Mouse (Mus musculus): ENCODE measurements around the gene Cd46. TPM values are rescaled to one million over a fixed set of nuclear protein-coding genes. Genes with fewer than 3 reads are reported as not detected.

The Cd46 gene
- total and polyA plus RNA-seq, 3 experiments, result 0.66 to 1.0 (median 0.73) TPM

DNA sequence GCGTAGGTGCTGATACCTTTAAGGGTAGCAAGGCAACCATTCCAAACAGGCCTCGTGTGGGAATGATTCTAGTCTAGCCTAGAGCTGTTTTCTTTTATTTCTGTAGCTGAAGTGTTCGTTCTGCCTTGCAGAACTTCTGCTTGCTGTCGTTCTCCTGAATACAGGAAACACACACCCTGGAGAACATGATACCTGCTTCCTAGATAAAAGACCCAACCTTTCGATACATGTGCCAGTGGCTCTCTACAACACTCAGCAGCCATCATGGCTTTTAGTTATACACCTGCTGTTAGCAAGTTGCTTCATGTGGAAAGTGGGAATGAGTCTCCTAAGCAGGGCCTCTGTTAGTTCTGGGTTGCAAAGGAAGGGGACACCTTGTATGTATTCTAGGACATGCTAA, 97.8 kb downstream of the Cd46 start:
- intact Hi-C loops (cut with DNase I), result no loop called here
- no peak for TF ChIP-seq POLR2A (IDR thresholded peaks at IDR 0.05; ENCODE audit: insufficient read depth, low read depth, low read length)
- TF ChIP-seq CTCF (IDR thresholded peaks at IDR 0.05), result no peak
- no peak for TF ChIP-seq EP300 (IDR thresholded peaks at IDR 0.05; ENCODE audit: insufficient read depth, low read depth, low read length)
- H3K4me3 ChIP-seq, result no peak overlapping the region
- peaks cover 27% of the 10 kb centered on the region for H3K36me3 ChIP-seq (ENCODE audit: control insufficient read depth, insufficient read depth, low read length)
- H3K27me3 ChIP-seq (ENCODE audit: control insufficient read depth, insufficient read depth, low read length), result no peaks in the 10 kb centered on the region
- H3K4me1 ChIP-seq (ENCODE audit: control insufficient read depth, insufficient read depth, low read length), result peaks cover 24% of the 10 kb centered on the region
- peaks cover 4% of the 10 kb centered on the region; the same call in 1 of the 2 replicates for H3K79me2 ChIP-seq (replicated peaks; ENCODE audit: control insufficient read depth, insufficient read depth, low read length)
- no peak overlapping the region for H3K9ac ChIP-seq (ENCODE audit: low read depth, low read length)
- no peak for DNase-seq
- peak overlapping the region; percentile 80 for H3K27ac ChIP-seq
- WGBS, result 49% methylated on average over 5 of the region's 5 CpGs

DNA sequence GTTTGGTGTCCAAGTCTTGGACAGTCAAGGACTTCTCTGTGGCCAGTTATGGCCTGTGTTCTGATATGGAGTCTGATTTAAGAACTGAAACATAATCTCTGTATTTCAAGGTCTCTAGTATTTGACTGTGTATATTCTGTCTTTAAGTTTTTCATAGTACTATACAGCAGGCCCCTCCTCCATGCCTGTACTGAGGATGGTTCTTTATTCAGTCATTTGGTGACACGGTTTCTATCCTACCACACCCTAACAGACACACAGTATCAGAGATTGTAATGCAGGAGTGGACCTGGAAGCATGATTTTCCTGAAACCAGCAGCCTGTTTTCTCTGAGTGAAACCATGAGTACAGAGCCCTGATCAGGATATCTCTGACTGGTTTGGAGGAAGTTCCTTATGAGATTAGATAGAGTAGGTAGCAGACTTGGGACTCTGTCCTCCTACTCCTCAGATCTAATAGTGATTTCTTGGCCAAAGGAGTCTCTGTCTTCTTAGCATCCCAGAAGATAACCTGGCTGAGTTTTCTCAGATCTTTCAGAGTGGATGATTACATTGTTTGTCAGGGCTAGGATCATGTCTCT, 98.5 kb downstream of the Cd46 start:
- Histone ChIP-seq H3K4me1 (ENCODE audit: control insufficient read depth, insufficient read depth, low read length) (peaks cover 24% of the 10 kb centered on the region), H3K79me2 (replicated peaks; ENCODE audit: control insufficient read depth, insufficient read depth, low read length) (peaks cover 4% of the 10 kb centered on the region; the same call in 1 of the 2 replicates), H3K9ac (ENCODE audit: low read depth, low read length) (no peak overlapping the region), H3K4me3 (no peak overlapping the region), H3K27ac (peak overlapping the region; percentile 80), H3K36me3 (ENCODE audit: control insufficient read depth, insufficient read depth, low read length) (peaks cover 27% of the 10 kb centered on the region), H3K27me3 (ENCODE audit: control insufficient read depth, insufficient read depth, low read length) (no peaks in the 10 kb centered on the region)
- TF ChIP-seq POLR2A (IDR thresholded peaks at IDR 0.05; ENCODE audit: insufficient read depth, low read depth, low read length), result no peak
- no peak for TF ChIP-seq CTCF (IDR thresholded peaks at IDR 0.05)
- no peak for TF ChIP-seq EP300 (IDR thresholded peaks at IDR 0.05; ENCODE audit: insufficient read depth, low read depth, low read length)
- DNase-seq, result no peak
- intact Hi-C loops (cut with DNase I), result no loop called here
- 27% methylated on average over 1 of the region's 1 CpGs for WGBS

- whole genome bisulfite sequencing, result 32% methylated on average over 5 of the region's 5 CpGs
- H3K4me1 ChIP-seq (ENCODE audit: control insufficient read depth, insufficient read depth, low read length), result peaks cover 22% of the 10 kb centered on the region
- DNase-seq, result peak; percentile 46 to 56
- intact Hi-C loops (cut with DNase I), result no loop called here
- TF ChIP-seq EP300 (IDR thresholded peaks at IDR 0.05; ENCODE audit: insufficient read depth, low read depth, low read length) (peak; percentile 47; the same call in 1 of the 2 replicates), POLR2A (IDR thresholded peaks at IDR 0.05; ENCODE audit: insufficient read depth, low read depth, low read length) (no peak)
- no peaks in the 10 kb centered on the region for H3K27me3 ChIP-seq (ENCODE audit: control insufficient read depth, insufficient read depth, low read length)
- peaks cover 29% of the 10 kb centered on the region for H3K36me3 ChIP-seq (ENCODE audit: control insufficient read depth, insufficient read depth, low read length)
- H3K79me2 ChIP-seq (replicated peaks; ENCODE audit: control insufficient read depth, insufficient read depth, low read length), result peaks cover 3% of the 10 kb centered on the region
- H3K4me3 ChIP-seq, result no peak overlapping the region
- H3K9ac ChIP-seq (ENCODE audit: low read depth, low read length), result no peak overlapping the region
- H3K27ac ChIP-seq, result peak overlapping the region; percentile 80
Observed at GRCm38 (mm10) chr1:194992589-194993317, 99.3 kb downstream of the Cd46 start.

DNA sequence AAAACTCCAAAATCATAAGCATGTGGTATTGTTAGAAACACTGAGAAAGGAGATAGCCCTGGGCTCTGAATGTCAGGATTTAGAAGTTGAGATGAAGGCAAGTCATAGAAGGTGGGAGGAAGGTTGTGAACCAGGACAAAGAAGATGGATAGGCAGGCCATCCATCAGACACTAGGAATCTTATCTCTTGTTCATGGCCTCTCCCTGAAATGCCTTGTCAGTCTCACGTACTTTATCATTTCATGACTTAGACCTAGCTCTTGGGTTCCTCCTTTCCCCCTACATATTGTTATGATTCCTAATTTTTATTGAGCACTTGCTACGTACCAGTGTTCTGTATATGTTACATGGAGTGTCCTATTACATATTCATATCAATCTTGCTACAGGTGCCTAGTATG, 100.4 kb downstream of the Cd46 start:
- Histone ChIP-seq H3K27ac (peak overlapping the region; percentile 80), H3K4me1 (ENCODE audit: control insufficient read depth, insufficient read depth, low read length) (peaks cover 22% of the 10 kb centered on the region), H3K4me3 (no peak overlapping the region), H3K79me2 (replicated peaks; ENCODE audit: control insufficient read depth, insufficient read depth, low read length) (peaks cover 4% of the 10 kb centered on the region), H3K27me3 (ENCODE audit: control insufficient read depth, insufficient read depth, low read length) (no peaks in the 10 kb centered on the region), H3K9ac (ENCODE audit: low read depth, low read length) (no peak overlapping the region), H3K36me3 (ENCODE audit: control insufficient read depth, insufficient read depth, low read length) (peaks cover 29% of the 10 kb centered on the region)
- intact Hi-C loops (cut with DNase I), result no loop called here
- TF ChIP-seq CTCF (IDR thresholded peaks at IDR 0.05), result no peak
- TF ChIP-seq EP300 (IDR thresholded peaks at IDR 0.05; ENCODE audit: insufficient read depth, low read depth, low read length), result no peak
- TF ChIP-seq POLR2A (IDR thresholded peaks at IDR 0.05; ENCODE audit: insufficient read depth, low read depth, low read length), result no peak
- 71% methylated on average over 2 of the region's 2 CpGs for WGBS
- DNase-seq, result no peak

DNA sequence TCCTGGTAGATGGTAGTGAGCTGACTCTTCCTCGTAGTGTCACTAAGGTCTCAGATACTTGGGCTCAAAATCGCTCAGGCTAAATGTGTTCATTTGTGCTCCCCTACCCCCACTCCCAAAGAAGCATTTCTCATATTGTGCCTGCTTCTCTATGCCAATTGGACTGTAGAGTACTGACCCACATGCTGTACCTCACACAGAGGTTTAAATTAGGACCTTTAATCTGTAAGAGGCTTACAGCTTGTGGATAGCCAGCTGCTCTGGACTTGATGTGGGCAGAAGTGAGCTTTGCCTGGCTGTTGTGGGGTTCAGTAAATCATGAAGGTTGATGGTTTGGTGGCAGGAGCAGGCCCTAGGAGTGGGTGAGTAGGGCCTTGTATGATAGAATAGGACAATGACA, 101.1 kb downstream of the Cd46 start:
- no peak for DNase-seq
- 63% methylated on average over 2 of the region's 2 CpGs for WGBS
- TF ChIP-seq POLR2A (IDR thresholded peaks at IDR 0.05; ENCODE audit: insufficient read depth, low read depth, low read length) (no peak), EP300 (IDR thresholded peaks at IDR 0.05; ENCODE audit: insufficient read depth, low read depth, low read length) (no peak), CTCF (IDR thresholded peaks at IDR 0.05) (no peak)
- Histone ChIP-seq H3K9ac (ENCODE audit: low read depth, low read length) (no peak overlapping the region), H3K36me3 (ENCODE audit: control insufficient read depth, insufficient read depth, low read length) (peaks cover 31% of the 10 kb centered on the region), H3K4me1 (ENCODE audit: control insufficient read depth, insufficient read depth, low read length) (peaks cover 22% of the 10 kb centered on the region), H3K27ac (peak overlapping the region; percentile 80), H3K27me3 (ENCODE audit: control insufficient read depth, insufficient read depth, low read length) (no peaks in the 10 kb centered on the region), H3K4me3 (no peak overlapping the region), H3K79me2 (replicated peaks; ENCODE audit: control insufficient read depth, insufficient read depth, low read length) (peaks cover 4% of the 10 kb centered on the region)
- intact Hi-C loops (cut with DNase I), result no loop called here

DNA sequence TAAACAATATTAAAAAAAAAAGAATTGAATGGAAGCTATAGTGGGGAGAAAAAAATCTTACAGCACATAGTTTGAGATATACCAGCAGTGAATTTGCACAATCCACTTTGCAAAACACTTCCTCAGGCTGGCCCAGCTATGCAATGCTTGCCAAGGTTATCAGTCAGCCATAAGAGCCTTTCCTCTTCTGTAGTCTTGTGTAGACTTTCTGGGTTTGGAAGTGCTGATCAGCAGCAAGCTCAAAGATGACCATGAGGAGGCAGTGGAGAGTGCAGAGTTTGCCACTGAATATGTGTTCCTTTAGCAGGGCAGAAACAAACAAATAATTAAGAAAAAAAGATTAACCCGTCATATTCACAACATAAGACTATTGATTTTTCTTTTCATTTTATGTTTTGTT, 103.0 kb downstream of the Cd46 start:
- TF ChIP-seq POLR2A (IDR thresholded peaks at IDR 0.05; ENCODE audit: insufficient read depth, low read depth, low read length) (no peak), EP300 (IDR thresholded peaks at IDR 0.05; ENCODE audit: insufficient read depth, low read depth, low read length) (no peak), CTCF (IDR thresholded peaks at IDR 0.05) (peak; percentile 42)
- no peak for DNase-seq
- intact Hi-C loops (cut with DNase I), result no loop called here
- Histone ChIP-seq H3K79me2 (replicated peaks; ENCODE audit: control insufficient read depth, insufficient read depth, low read length) (peaks cover 6% of the 10 kb centered on the region), H3K4me1 (ENCODE audit: control insufficient read depth, insufficient read depth, low read length) (peaks cover 22% of the 10 kb centered on the region), H3K9ac (ENCODE audit: low read depth, low read length) (no peak overlapping the region), H3K27ac (no peak overlapping the region), H3K36me3 (ENCODE audit: control insufficient read depth, insufficient read depth, low read length) (peaks cover 39% of the 10 kb centered on the region), H3K4me3 (no peak overlapping the region), H3K27me3 (ENCODE audit: control insufficient read depth, insufficient read depth, low read length) (no peaks in the 10 kb centered on the region)
- 98% methylated on average over 1 of the region's 1 CpGs for WGBS

Small RNA genes within 50 kb of the gene (microRNA-seq; reads per million reads assigned to microRNA genes)
- gene Mir29b-2, result 28.6 to 31.4 reads per million in 2 experiments
- 943 to 1,362 reads per million in 2 experiments for gene Mir29c

Other genes with a start within 250 kb of the Cd46 start
- gene Cd34, start 153.4 kb downstream of the Cd46 start, total RNA-seq (2021), result 10 to 100 TPM; 73.6 to 92.6 TPM
- gene Cd34, start 153.4 kb downstream of the Cd46 start, polyA plus RNA-seq (2012; rRNA removed), result 86.5 and 172 TPM in 2 replicates
- 10 to 100 TPM; 63.3 to 64.7 TPM for gene Cr1l, start 39.3 kb upstream of the Cd46 start, total RNA-seq (2021)
- gene Cr1l, start 39.3 kb upstream of the Cd46 start, polyA plus RNA-seq (2012; rRNA removed), result 75.1 and 105 TPM in 2 replicates
- gene Cr2, start 84.5 kb upstream of the Cd46 start, total RNA-seq (2021), result under 1 TPM; 0.26 to 0.75 TPM
- 0.21 and 0.94 TPM in 2 replicates for gene Cr2, start 84.5 kb upstream of the Cd46 start, polyA plus RNA-seq (2012; rRNA removed)